Mouse (Mus musculus): ENCODE data around the gene Pik3cd.
"Not testable (repeated sequence)": the region's sequence is repeated elsewhere in the genome, so short reads cannot be mapped to it uniquely, and the experiment has no call there.

Pik3cd gene

GRCm38 (mm10) chr4:149702210-149702979 is at the start of gene Pik3cd:
Pik3cd (minus strand) TSS chr4:149702571.
- no peak for DNase-seq

- DNase-seq: no peak
These were observed 48.3 kb upstream of the Pik3cd start for GRCm38 (mm10) chr4:149750671-149751070.

- DNase-seq: not testable (repeated sequence)
These were observed 47.3 kb upstream of the Pik3cd start for GRCm38 (mm10) chr4:149749663-149750015.

GRCm38 (mm10) chr4:149749003-149749662 is 46.8 kb upstream of the Pik3cd start:
- DNase-seq: no peak

GRCm38 (mm10) chr4:149744119-149744518 is 41.7 kb upstream of the Pik3cd start:
- no peak for DNase-seq

GRCm38 (mm10) chr4:149742011-149742530 is 39.7 kb upstream of the Pik3cd start:
- no peak for DNase-seq

GRCm38 (mm10) chr4:149740301-149740700 is 37.9 kb upstream of the Pik3cd start:
- no peak for DNase-seq

GRCm38 (mm10) chr4:149739478-149739877 is 37.1 kb upstream of the Pik3cd start:
- DNase-seq: no peak

GRCm38 (mm10) chr4:149737383-149738324 is 35.3 kb upstream of the Pik3cd start, which contains the start of gene Tmem201:
Tmem201 (minus strand) TSS chr4:149738044.
- DNase-seq: peak; percentile 97

GRCm38 (mm10) chr4:149736581-149736980 is 34.2 kb upstream of the Pik3cd start:
- DNase-seq: peak; percentile 71

- DNase-seq: no peak
These were observed 33.4 kb upstream of the Pik3cd start for GRCm38 (mm10) chr4:149735624-149736250.

- no peak for DNase-seq
These were observed 32.5 kb upstream of the Pik3cd start for GRCm38 (mm10) chr4:149734730-149735475.

- DNase-seq: no peak
These were observed 31.9 kb upstream of the Pik3cd start for GRCm38 (mm10) chr4:149734246-149734645.

GRCm38 (mm10) chr4:149733748-149734147 is 31.4 kb upstream of the Pik3cd start:
- DNase-seq: peak; percentile 50

- DNase-seq: peak; percentile 56
These were observed 30.4 kb upstream of the Pik3cd start for GRCm38 (mm10) chr4:149732800-149733199.

GRCm38 (mm10) chr4:149732313-149732712 is 29.9 kb upstream of the Pik3cd start:
- DNase-seq: no peak

- DNase-seq: no peak
These were observed 28.5 kb upstream of the Pik3cd start for GRCm38 (mm10) chr4:149730827-149731226.

GRCm38 (mm10) chr4:149728810-149729209 is 26.4 kb upstream of the Pik3cd start:
- peak; percentile 54 for DNase-seq

- no peak for DNase-seq
These were observed 25.3 kb upstream of the Pik3cd start for GRCm38 (mm10) chr4:149727636-149728035.

- peak; percentile 83 for DNase-seq
These were observed 23.4 kb upstream of the Pik3cd start for GRCm38 (mm10) chr4:149725661-149726350.

GRCm38 (mm10) chr4:149724916-149725470 is 22.6 kb upstream of the Pik3cd start:
- no peak for DNase-seq

Data from kidney, postnatal 14 days (tissue).